Mouse (Mus musculus) large intestine, adult 2 months (tissue): Measurements from ENCODE around the gene Alas2. TPM values are rescaled to one million over a fixed set of nuclear protein-coding genes. Genes with fewer than 3 reads are reported as not detected.

Experiments
- DNase-seq: peaks from one replicate; pipeline ENCODE4 v3.0.0-alpha.2; 2012; ENCODE audit warnings: low read depth, low spot score
- WGBS: fragments of 180-500 bp; shearing (Covaris S2); methylation state at CpG from one replicate; pipeline ENCODE4 v1.1.7; 2018; 5-methylcytosine and 5-hydroxymethylcytosine counted together
- polyA plus RNA-seq: library from polyadenylated mRNA; depleted of rRNA; stranded (reverse); fragments of >200 nt; gene quantifications from 2 replicates; pipeline ENCODE4 v1.2.3, GENCODE M21; 2012; rRNA removed

The Alas2 gene
- polyA plus RNA-seq, result 0.58 and 0.73 TPM in 2 replicates

DNA sequence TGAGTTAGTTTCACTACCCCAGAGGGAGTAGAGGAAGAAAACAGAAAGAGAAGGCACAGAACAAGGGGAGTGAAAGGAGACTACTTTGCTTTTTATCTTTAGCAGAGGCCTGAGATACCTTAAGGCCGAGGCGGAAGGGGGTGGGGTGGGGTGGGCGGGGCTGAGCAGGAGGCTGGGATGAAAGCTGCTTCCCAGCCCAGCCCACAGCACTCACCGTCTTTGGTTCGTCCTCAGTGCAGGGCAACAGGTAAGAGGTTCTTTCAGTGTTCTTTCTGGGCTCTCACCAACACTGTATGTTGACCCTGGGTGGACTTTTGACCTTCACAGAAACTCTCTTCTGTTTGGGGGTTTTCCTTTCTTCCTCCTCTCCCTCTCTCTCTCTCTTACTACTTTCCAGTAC, at the start of gene Alas2:
Gene Alas2 (plus strand): TSS at position 137 of the 400 bp plus-strand sequence.
- DNase-seq, result no peak
- 43% methylated on average over 5 of the region's 5 CpGs for WGBS

DNA sequence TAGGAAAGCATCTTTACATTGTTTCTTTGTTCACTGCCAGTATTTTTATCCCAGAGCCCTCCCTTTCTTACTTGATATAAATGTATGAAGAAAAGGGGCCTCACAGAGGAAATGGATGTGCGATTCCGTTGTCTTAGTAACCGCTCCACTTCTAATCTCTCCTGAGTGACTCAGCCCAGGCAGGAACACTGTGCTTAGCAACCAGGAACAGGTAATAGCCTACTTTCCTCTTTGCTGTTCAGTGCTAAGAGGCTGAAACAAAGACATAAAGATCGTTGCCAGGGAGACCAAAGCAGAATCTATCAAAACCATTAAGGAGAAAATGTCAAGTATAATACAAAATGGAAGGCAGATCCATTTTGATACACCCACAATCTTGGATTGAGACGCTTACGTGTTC, 38.5 kb upstream of the Alas2 start:
- no peak for DNase-seq
- WGBS, result 87% methylated on average over 6 of the region's 6 CpGs

DNA sequence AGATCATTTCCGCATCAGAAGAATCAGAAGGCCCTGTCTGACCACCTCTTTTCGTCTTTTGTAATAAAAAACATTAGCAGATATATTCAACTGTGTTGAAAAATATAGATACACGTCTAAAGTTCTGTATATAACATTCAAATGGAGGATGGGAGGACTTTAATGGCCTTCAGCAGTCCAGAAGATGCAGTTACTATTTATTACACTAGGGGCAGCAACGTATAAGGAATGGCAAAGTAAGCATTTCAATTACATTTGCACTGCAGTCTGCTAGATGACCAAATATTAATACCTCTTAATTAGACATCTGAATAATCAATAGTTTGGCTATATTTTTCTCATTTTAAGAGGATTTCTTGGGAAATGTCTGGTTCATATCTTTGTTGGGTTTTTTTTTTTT, 36.5 kb upstream of the Alas2 start:
- DNase-seq, result peak; percentile 13
- 42% methylated on average over 4 of the region's 4 CpGs for WGBS

- DNase-seq, result no peak
- whole genome bisulfite sequencing, result 82% methylated on average over 6 of the region's 6 CpGs
These were observed 35.9 kb upstream of the Alas2 start for GRCm38 (mm10) chrX:150511274-150511673.

DNA sequence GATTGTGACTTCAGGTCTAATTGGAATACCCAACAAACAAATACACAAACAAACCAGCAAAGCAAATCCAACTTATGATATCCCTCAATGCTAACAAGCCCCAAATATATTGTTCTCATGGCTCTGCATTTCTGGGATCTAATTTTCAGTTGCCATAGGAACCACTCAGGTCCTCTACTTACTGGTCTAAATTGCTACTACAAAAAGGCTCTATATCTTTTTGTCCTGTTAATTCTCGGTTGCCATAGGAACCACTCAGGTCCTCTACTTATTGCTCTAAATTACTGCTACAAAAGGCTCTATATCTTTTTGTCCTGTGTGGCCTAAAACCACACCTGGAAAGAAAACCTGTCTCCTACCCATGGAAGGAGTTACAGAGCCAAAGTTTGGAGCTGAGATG, 33.0 kb upstream of the Alas2 start:
- no peak for DNase-seq
- 83% methylated on average over 1 of the region's 1 CpGs for WGBS

DNA sequence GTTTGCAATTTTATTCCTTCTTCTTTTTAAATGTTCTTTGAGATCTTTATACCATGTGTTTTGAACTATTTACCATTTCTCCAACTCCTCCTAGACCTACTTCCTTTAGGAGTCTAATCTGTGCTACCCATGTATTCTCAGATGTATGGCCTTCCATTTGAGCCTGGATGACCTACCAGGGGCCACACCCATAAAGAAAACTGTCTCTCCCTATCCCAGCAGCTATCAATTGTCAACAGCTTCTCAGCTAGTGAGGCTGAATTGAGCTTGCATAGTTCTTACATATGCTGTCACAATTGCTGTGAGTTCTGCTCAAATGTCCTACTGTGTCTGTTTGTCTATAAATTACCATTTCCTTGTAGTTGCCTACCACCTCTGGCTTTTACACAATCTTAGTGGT, 31.2 kb upstream of the Alas2 start:
- no peak for DNase-seq

GRCm38 (mm10) chrX:150516477-150516876, 30.7 kb upstream of the Alas2 start:
- WGBS, result 89% methylated on average over 1 of the region's 1 CpGs

DNA sequence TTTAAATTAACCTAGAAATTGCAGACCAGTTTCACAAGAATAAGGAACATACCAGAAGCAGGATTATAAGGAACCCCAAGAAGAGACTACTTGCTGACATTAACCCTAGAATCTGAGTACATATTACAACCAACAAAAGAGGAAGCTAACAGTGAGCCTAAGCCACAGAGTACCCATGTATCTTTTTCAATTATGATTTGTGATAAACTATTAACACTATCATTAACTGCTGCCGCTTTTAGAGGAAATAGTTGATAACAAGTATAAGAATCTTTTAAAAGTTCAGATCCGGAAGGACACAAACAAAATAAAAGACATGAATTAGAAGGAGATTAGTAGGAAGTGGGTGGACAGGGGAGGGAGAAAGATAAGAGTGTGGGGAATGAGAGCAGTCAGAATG, 7.1 kb upstream of the Alas2 start:
- 92% methylated on average over 2 of the region's 2 CpGs for WGBS
- no peak for DNase-seq

More at GRCm38 (mm10) chrX:150516477-150516876, 30.7 kb upstream of the Alas2 start:
- no peak for DNase-seq

GRCm38 (mm10) chrX:150541684-150542083, 5.5 kb upstream of the Alas2 start:
- no peak for DNase-seq

GRCm38 (mm10) chrX:150549639-150550038, 2.5 kb downstream of the Alas2 start:
- 90% methylated on average over 3 of the region's 3 CpGs for WGBS
- DNase-seq, result no peak

GRCm38 (mm10) chrX:150551986-150552385, 4.8 kb downstream of the Alas2 start:
- WGBS, result 92% methylated on average over 2 of the region's 2 CpGs
- no peak for DNase-seq

DNA sequence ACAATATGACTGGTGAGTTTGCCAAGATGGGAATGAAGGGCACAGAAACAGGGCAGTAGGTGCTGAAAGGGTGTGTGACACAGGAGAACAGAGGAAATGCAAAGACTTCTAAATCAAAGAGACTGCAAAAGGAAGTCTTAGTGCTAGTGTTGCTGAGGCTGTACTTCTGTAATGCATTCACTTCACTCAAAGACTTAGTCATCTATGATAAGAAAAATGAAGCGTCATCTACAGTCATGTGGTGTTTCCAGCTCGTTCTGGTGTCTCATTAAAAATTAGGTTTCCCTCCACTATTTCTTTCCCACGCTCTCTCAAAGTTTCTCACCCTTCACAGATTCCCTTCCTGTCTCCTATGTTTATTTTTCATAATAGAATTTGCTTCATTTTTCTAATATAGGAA, 6.9 kb downstream of the Alas2 start:
- WGBS, result 88% methylated on average over 3 of the region's 3 CpGs
- DNase-seq, result no peak

DNA sequence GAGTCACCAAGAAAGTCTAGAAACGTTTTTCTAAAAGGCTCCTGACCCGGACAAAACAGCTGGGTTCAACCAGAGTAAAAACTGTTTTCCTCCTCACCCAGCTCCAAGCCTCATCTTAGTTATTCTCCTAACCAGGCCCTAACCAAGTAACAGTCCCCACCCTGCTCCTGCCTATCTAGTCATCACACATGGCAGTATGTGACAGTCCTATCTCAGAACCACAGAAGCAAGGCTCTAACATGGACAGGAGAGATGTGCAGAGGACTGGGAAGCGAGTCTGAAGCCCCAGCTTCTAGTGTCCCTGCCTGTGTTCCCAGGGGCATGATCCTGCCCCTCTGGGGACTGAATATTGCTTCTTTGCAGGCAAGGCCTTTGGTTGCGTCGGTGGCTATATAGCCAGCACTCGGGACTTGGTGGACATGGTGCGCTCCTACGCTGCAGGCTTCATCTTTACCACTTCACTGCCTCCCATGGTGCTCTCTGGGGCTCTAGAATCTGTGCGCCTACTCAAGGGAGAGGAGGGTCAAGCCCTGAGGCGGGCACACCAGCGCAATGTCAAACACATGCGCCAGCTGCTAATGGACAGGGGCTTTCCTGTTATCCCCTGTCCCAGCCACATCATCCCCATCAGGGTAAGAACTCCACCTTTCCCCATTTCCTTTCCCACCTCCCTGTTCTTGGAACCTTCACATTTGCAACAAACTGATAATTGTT, 17.6 kb downstream of the Alas2 start:
- DNase-seq, result no peak
- WGBS, result 88% methylated on average over 12 of the region's 12 CpGs

DNA sequence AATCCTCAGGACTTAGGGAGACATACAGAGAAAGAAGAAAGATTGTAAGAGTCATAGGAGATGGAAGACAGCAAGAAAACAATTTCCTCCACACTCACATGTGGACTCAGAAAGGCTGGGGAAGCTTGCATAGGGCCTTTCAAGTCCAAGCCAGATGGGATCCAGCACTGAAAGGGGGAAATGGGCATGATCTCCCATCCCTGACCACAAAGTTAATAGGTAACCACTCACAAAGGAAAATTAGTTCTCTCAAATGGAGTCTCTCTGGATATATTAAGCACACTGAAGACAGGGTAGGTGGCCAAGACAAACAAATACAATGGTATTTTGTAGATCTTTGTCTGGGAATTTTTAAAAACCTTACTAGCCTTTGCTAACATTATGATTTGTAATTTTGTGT, 34.7 kb downstream of the Alas2 start:
- no peak for DNase-seq

- WGBS, result 83% methylated on average over 8 of the region's 8 CpGs
- no peak for DNase-seq
These were observed 37.9 kb downstream of the Alas2 start for GRCm38 (mm10) chrX:150585116-150585515.

GRCm38 (mm10) chrX:150588023-150588764, 41.0 kb downstream of the Alas2 start, which contains the start of gene Pfkfb1:
Gene Pfkfb1 (plus strand): TSS chrX:150588229.
- WGBS, result 18% methylated on average over 35 of the region's 35 CpGs
- peak; percentile 37 for DNase-seq

- WGBS, result 80% methylated on average over 5 of the region's 5 CpGs
- DNase-seq, result no peak
These were observed 42.5 kb downstream of the Alas2 start, which contains the start of gene Apex2 for GRCm38 (mm10) chrX:150589696-150590095. Gene Apex2 (minus strand): TSS chrX:150589868.

- 68% methylated on average over 12 of the region's 12 CpGs for WGBS
- no peak for DNase-seq
These were observed 46.3 kb downstream of the Alas2 start for GRCm38 (mm10) chrX:150593266-150594035.

DNA sequence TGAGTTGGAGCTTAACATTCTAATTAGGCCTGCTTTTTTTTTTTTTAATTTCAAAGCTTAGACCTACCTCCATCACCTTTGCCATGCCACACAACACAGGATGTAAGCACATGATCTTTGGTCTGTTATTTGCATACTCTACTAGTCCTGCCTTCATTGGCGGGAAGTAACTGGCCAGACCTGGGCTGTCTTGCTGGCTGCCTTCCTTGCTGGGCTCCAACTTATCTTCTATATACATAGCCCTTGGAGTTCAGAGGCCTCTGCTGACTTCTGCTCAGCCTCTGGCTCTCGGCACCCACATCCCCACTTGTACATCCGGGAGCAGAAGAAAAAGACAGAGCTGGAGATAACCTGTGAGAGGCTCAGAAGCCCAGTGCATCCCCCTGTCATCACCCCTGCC, 47.0 kb downstream of the Alas2 start:
- WGBS, result 68% methylated on average over 3 of the region's 3 CpGs

GRCm38 (mm10) chrX:150595016-150595760, 48.0 kb downstream of the Alas2 start:
- 79% methylated on average over 9 of the region's 9 CpGs for WGBS
- DNase-seq, result no peak

More for the DNA sequence above, 47.0 kb downstream of the Alas2 start:
- no peak for DNase-seq
